Comparison of ENCODE assay signal across 23 mouse cellular contexts in the genomic region with DNA sequence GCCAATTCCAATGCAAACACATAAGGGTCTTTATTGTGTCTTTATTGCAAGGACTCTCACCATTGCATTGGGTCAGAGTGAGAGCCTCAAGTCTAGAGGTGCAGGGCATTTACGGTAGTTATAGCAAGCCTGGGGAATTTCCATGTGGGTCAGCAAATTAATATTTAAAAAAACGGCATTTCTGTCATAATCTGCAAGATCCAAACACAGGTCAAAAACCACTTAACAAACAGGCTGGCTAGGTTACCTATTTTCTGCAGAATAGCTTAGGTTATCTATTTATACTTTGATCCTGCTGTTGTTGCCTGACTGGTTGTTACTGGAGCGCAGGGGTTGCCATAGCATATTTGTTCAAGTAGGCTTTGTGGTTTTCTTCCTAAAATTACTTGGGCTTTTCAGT.
"Had no signal": no experiment of that assay in that cellular context is flagged by ENCODE, and none has a peak within 500 bp of the region (broad histone marks: within the 10 kb centered on the region; RNA-seq: fewer than 3 reads in every experiment).

No protein-coding gene starts in this region.

- H3K36me3 ChIP-seq: heart, embryonic 10.5 days; heart, embryonic 12.5 days; hindbrain, embryonic 15.5 days; kidney, embryonic 15.5 days; limb, embryonic 13.5 days; limb, embryonic 15.5 days; liver, embryonic 12.5 days had no signal

- H3K27me3 ChIP-seq: heart, embryonic 12.5 days; hindbrain, embryonic 13.5 days; hindbrain, embryonic 15.5 days; kidney, embryonic 15.5 days; limb, embryonic 13.5 days; limb, embryonic 15.5 days; liver, embryonic 12.5 days had no signal

- H3K9me3 ChIP-seq: heart, embryonic 10.5 days; heart, embryonic 12.5 days; hindbrain, embryonic 13.5 days; hindbrain, embryonic 15.5 days; kidney, embryonic 15.5 days; limb, embryonic 13.5 days; limb, embryonic 15.5 days; liver, embryonic 12.5 days had no signal

- H3K4me3 ChIP-seq: gastrocnemius, adult 2 months; heart, embryonic 10.5 days; heart, embryonic 12.5 days; hindbrain, embryonic 13.5 days; hindbrain, embryonic 15.5 days; kidney, embryonic 15.5 days; limb, embryonic 13.5 days; limb, embryonic 15.5 days; liver, embryonic 12.5 days had no signal

- H3K27ac ChIP-seq: gastrocnemius, adult 2 months; heart, embryonic 10.5 days; hindbrain, embryonic 13.5 days; hindbrain, embryonic 15.5 days; hindbrain, postnatal 0 days; kidney, embryonic 15.5 days; limb, embryonic 13.5 days; limb, embryonic 15.5 days; liver, embryonic 12.5 days; liver, embryonic 14.5 days had no signal

- H3K4me1 ChIP-seq: heart, embryonic 10.5 days; heart, embryonic 12.5 days; hindbrain, embryonic 13.5 days; hindbrain, embryonic 15.5 days; kidney, embryonic 15.5 days; limb, embryonic 13.5 days; liver, embryonic 12.5 days had no signal

- DNase-seq: gastrocnemius, adult 2 months; gastrocnemius, postnatal 10 days; gastrocnemius, postnatal 25 days; heart, adult 18-20 months; heart, postnatal 10 days; heart, postnatal 36 days; kidney, adult 11 months; layer of hippocampus, adult 9-11 months; layer of hippocampus, postnatal 36 days; left cerebral cortex, postnatal 4 days; lung, adult 18-20 months had no signal

- H3K9ac ChIP-seq: heart, embryonic 12.5 days; hindbrain, embryonic 13.5 days; hindbrain, embryonic 15.5 days; kidney, embryonic 15.5 days; limb, embryonic 13.5 days; limb, embryonic 15.5 days; liver, embryonic 12.5 days; liver, embryonic 14.5 days had no signal

- H3K4me2 ChIP-seq: heart, embryonic 12.5 days; hindbrain, embryonic 13.5 days; hindbrain, embryonic 15.5 days; kidney, embryonic 15.5 days; limb, embryonic 13.5 days; limb, embryonic 15.5 days; liver, embryonic 12.5 days had no signal

- ATAC-seq: forebrain, embryonic 16.5 days; hindbrain, postnatal 0 days; intestine, embryonic 16.5 days; liver, embryonic 12.5 days had no signal
